Mouse (Mus musculus): Measurements from ENCODE around the gene Mink1. TPM values are rescaled to one million over a fixed set of nuclear protein-coding genes. Genes with fewer than 3 reads are reported as not detected.

The Mink1 gene
- polyA plus RNA-seq, 1 experiment from 2014 or later: 19.9 TPM

GRCm38 (mm10) chr11:70651391-70651790, 88.7 kb downstream of the Mink1 start:
- Histone ChIP-seq H3K36me3 (ENCODE audit: control insufficient read depth, insufficient read depth, low read length) (peaks cover 50% of the 10 kb centered on the region), H3K27ac (ENCODE audit: low read depth) (0 out of 2 replicates have a peak overlapping the region, but pooled peaks have one; percentile 9), H3K9ac (ENCODE audit: low read length) (no peak overlapping the region), H3K4me2 (ENCODE audit: low read length) (peak overlapping the region; percentile 98), H3K9me3 (ENCODE audit: control insufficient read depth, low read length) (no peaks in the 10 kb centered on the region), H3K27me3 (replicated peaks; ENCODE audit: control insufficient read depth, insufficient read depth, low read length) (no peaks in the 10 kb centered on the region), H3K4me1 (replicated peaks; ENCODE audit: control insufficient read depth, insufficient read depth, low read length) (peaks cover 46% of the 10 kb centered on the region), H3K4me3 (ENCODE audit: low read depth, low read length) (0 out of 2 replicates have a peak overlapping the region, but pooled peaks have one; percentile 100)
- ATAC-seq (replicated peaks; ENCODE audit: low FRiP score, low TSS enrichment, low read depth) (no peak), DNase-seq (ENCODE audit: low spot score) (no peak)
- WGBS: 59% methylated on average over 2 of the region's 2 CpGs

- Histone ChIP-seq H3K27me3 (replicated peaks; ENCODE audit: control insufficient read depth, insufficient read depth, low read length) (no peaks in the 10 kb centered on the region), H3K9ac (ENCODE audit: low read length) (peak overlapping the region; percentile 99), H3K9me3 (ENCODE audit: control insufficient read depth, low read length) (no peaks in the 10 kb centered on the region), H3K27ac (ENCODE audit: low read depth) (peak overlapping the region; percentile 98; the same call in 1 of the 2 replicates), H3K4me2 (ENCODE audit: low read length) (peak overlapping the region; percentile 98), H3K36me3 (ENCODE audit: control insufficient read depth, insufficient read depth, low read length) (peaks cover 50% of the 10 kb centered on the region), H3K4me1 (replicated peaks; ENCODE audit: control insufficient read depth, insufficient read depth, low read length) (peaks cover 54% of the 10 kb centered on the region), H3K4me3 (ENCODE audit: low read depth, low read length) (peak overlapping the region; percentile 100)
- DNase-seq (ENCODE audit: low spot score) (no peak), ATAC-seq (replicated peaks; ENCODE audit: low FRiP score, low TSS enrichment, low read depth) (no peak)
- 64% methylated on average over 12 of the region's 12 CpGs for WGBS
Observed at GRCm38 (mm10) chr11:70652029-70652883, 89.6 kb downstream of the Mink1 start.

- Histone ChIP-seq H3K27ac (ENCODE audit: low read depth) (peak overlapping the region; percentile 98), H3K9ac (ENCODE audit: low read length) (peak overlapping the region; percentile 99), H3K4me3 (ENCODE audit: low read depth, low read length) (peak overlapping the region; percentile 100), H3K27me3 (replicated peaks; ENCODE audit: control insufficient read depth, insufficient read depth, low read length) (no peaks in the 10 kb centered on the region), H3K36me3 (ENCODE audit: control insufficient read depth, insufficient read depth, low read length) (peaks cover 50% of the 10 kb centered on the region), H3K4me1 (replicated peaks; ENCODE audit: control insufficient read depth, insufficient read depth, low read length) (peaks cover 60% of the 10 kb centered on the region), H3K9me3 (ENCODE audit: control insufficient read depth, low read length) (no peaks in the 10 kb centered on the region), H3K4me2 (ENCODE audit: low read length) (peak overlapping the region; percentile 98)
- ATAC-seq (replicated peaks; ENCODE audit: low FRiP score, low TSS enrichment, low read depth) (no peak), DNase-seq (ENCODE audit: low spot score) (no peak)
- WGBS: 50% methylated on average over 6 of the region's 6 CpGs
Observed at GRCm38 (mm10) chr11:70652884-70653344, 90.2 kb downstream of the Mink1 start.

GRCm38 (mm10) chr11:70653345-70654197, 90.9 kb downstream of the Mink1 start:
- ATAC-seq (replicated peaks; ENCODE audit: low FRiP score, low TSS enrichment, low read depth) (peak; percentile 37), DNase-seq (ENCODE audit: low spot score) (peak; percentile 92)
- no peaks in the 10 kb centered on the region for H3K9me3 ChIP-seq (ENCODE audit: control insufficient read depth, low read length)
- H3K36me3 ChIP-seq (ENCODE audit: control insufficient read depth, insufficient read depth, low read length): peaks cover 46% of the 10 kb centered on the region
- peak overlapping the region; percentile 98 for H3K4me2 ChIP-seq (ENCODE audit: low read length)
- H3K4me1 ChIP-seq (replicated peaks; ENCODE audit: control insufficient read depth, insufficient read depth, low read length): peaks cover 57% of the 10 kb centered on the region
- H3K27me3 ChIP-seq (replicated peaks; ENCODE audit: control insufficient read depth, insufficient read depth, low read length): no peaks in the 10 kb centered on the region
- WGBS: under 1% methylated on average over 54 of the region's 63 CpGs
- peak overlapping the region; percentile 99 for H3K9ac ChIP-seq (ENCODE audit: low read length)
- H3K27ac ChIP-seq (ENCODE audit: low read depth): peak overlapping the region; percentile 98
- peak overlapping the region; percentile 100 for H3K4me3 ChIP-seq (ENCODE audit: low read depth, low read length)

GRCm38 (mm10) chr11:70654198-70654922, 91.7 kb downstream of the Mink1 start, which contains the start of gene Pfn1:
Gene Pfn1 (minus strand): TSS chr11:70654644.
- Histone ChIP-seq H3K27me3 (replicated peaks; ENCODE audit: control insufficient read depth, insufficient read depth, low read length) (no peaks in the 10 kb centered on the region), H3K9ac (ENCODE audit: low read length) (peak within 1 kb of the TSS; percentile 99), H3K4me2 (ENCODE audit: low read length) (peak within 1 kb of the TSS; percentile 98), H3K4me3 (ENCODE audit: low read depth, low read length) (peak within 1 kb of the TSS; percentile 100), H3K27ac (ENCODE audit: low read depth) (peak within 1 kb of the TSS; percentile 98), H3K9me3 (ENCODE audit: control insufficient read depth, low read length) (no peaks in the 10 kb centered on the region), H3K4me1 (replicated peaks; ENCODE audit: control insufficient read depth, insufficient read depth, low read length) (peaks cover 49% of the 10 kb centered on the region), H3K36me3 (ENCODE audit: control insufficient read depth, insufficient read depth, low read length) (peaks cover 38% of the 10 kb centered on the region)
- ATAC-seq (replicated peaks; ENCODE audit: low FRiP score, low TSS enrichment, low read depth) (peak; percentile 33), DNase-seq (ENCODE audit: low spot score) (peak; percentile 88)
- under 1% methylated on average over 59 of the region's 61 CpGs for WGBS

GRCm38 (mm10) chr11:70654923-70655570, 92.4 kb downstream of the Mink1 start:
- H3K9me3 ChIP-seq (ENCODE audit: control insufficient read depth, low read length): no peaks in the 10 kb centered on the region
- peak overlapping the region; percentile 99 for H3K9ac ChIP-seq (ENCODE audit: low read length)
- DNase-seq (ENCODE audit: low spot score) (peak; percentile 93), ATAC-seq (replicated peaks; ENCODE audit: low FRiP score, low TSS enrichment, low read depth) (peak; percentile 34)
- H3K36me3 ChIP-seq (ENCODE audit: control insufficient read depth, insufficient read depth, low read length): peaks cover 31% of the 10 kb centered on the region
- WGBS: 0% methylated on average over 48 of the region's 48 CpGs
- peak overlapping the region; percentile 98 for H3K27ac ChIP-seq (ENCODE audit: low read depth)
- peak overlapping the region; percentile 98 for H3K4me2 ChIP-seq (ENCODE audit: low read length)
- H3K27me3 ChIP-seq (replicated peaks; ENCODE audit: control insufficient read depth, insufficient read depth, low read length): no peaks in the 10 kb centered on the region
- H3K4me3 ChIP-seq (ENCODE audit: low read depth, low read length): peak overlapping the region; percentile 100
- H3K4me1 ChIP-seq (replicated peaks; ENCODE audit: control insufficient read depth, insufficient read depth, low read length): peaks cover 46% of the 10 kb centered on the region

GRCm38 (mm10) chr11:70655571-70656455, 93.1 kb downstream of the Mink1 start:
- Histone ChIP-seq H3K9ac (ENCODE audit: low read length) (peak overlapping the region; percentile 99), H3K36me3 (ENCODE audit: control insufficient read depth, insufficient read depth, low read length) (peaks cover 24% of the 10 kb centered on the region), H3K4me3 (ENCODE audit: low read depth, low read length) (peak overlapping the region; percentile 100), H3K4me1 (replicated peaks; ENCODE audit: control insufficient read depth, insufficient read depth, low read length) (peaks cover 43% of the 10 kb centered on the region), H3K27ac (ENCODE audit: low read depth) (peak overlapping the region; percentile 98), H3K27me3 (replicated peaks; ENCODE audit: control insufficient read depth, insufficient read depth, low read length) (no peaks in the 10 kb centered on the region), H3K4me2 (ENCODE audit: low read length) (peak overlapping the region; percentile 98), H3K9me3 (ENCODE audit: control insufficient read depth, low read length) (no peaks in the 10 kb centered on the region)
- ATAC-seq (replicated peaks; ENCODE audit: low FRiP score, low TSS enrichment, low read depth) (peak; percentile 63), DNase-seq (ENCODE audit: low spot score) (peak; percentile 81)
- under 1% methylated on average over 58 of the region's 61 CpGs for WGBS

All from intestine, embryonic 14.5 days (tissue).